Mouse (Mus musculus): Measurements from ENCODE around the gene Pdss2. TPM values are rescaled to one million over a fixed set of nuclear protein-coding genes. Genes with fewer than 3 reads are reported as not detected.

Pdss2 gene
- polyA plus RNA-seq (2011; ENCODE audit: insufficient read depth, insufficient read length, low read depth, missing spikeins), result 12.6 and 13.1 TPM in 2 replicates

- TF ChIP-seq EP300 (IDR thresholded peaks at IDR 0.05; ENCODE audit: insufficient read depth, low read depth, low read length) (peak; percentile 21; the same call in 1 of the 2 replicates), CTCF (IDR thresholded peaks at IDR 0.05; ENCODE audit: low read depth, low read length) (no peak), POLR2A (IDR thresholded peaks at IDR 0.05; ENCODE audit: insufficient read depth, low read length) (peak; percentile 96)
Observed at GRCm38 (mm10) chr10:43220910-43221625, at the start of gene Pdss2. Gene Pdss2 (plus strand): TSS chr10:43221486.

GRCm38 (mm10) chr10:43172066-43172465, 49.2 kb upstream of the Pdss2 start:
- Histone ChIP-seq H3K9ac (ENCODE audit: low read depth, poor library complexity, severe bottlenecking) (no peak overlapping the region), H3K4me3 (ENCODE audit: low read depth, low read length) (no peak overlapping the region), H3K27me3 (ENCODE audit: control insufficient read depth, insufficient read depth, low read length, poor library complexity, severe bottlenecking) (peaks cover 33% of the 10 kb centered on the region), H3K36me3 (ENCODE audit: control insufficient read depth, insufficient read depth, low read length, poor library complexity, severe bottlenecking) (no peaks in the 10 kb centered on the region), H3K4me1 (ENCODE audit: control insufficient read depth, insufficient read depth, low read length) (no peaks in the 10 kb centered on the region), H3K9me3 (replicated peaks; ENCODE audit: control insufficient read depth, insufficient read depth, low read length, poor library complexity, severe bottlenecking) (no peaks in the 10 kb centered on the region), H3K27ac (ENCODE audit: insufficient read depth, low read length) (no peak overlapping the region)
- TF ChIP-seq POLR2A (IDR thresholded peaks at IDR 0.05; ENCODE audit: insufficient read depth, low read length), result no peak

More at GRCm38 (mm10) chr10:43220910-43221625, at the start of gene Pdss2:
- no peaks in the 10 kb centered on the region for H3K9me3 ChIP-seq (replicated peaks; ENCODE audit: control insufficient read depth, insufficient read depth, low read length, poor library complexity, severe bottlenecking)
- no peaks in the 10 kb centered on the region for H3K27me3 ChIP-seq (ENCODE audit: control insufficient read depth, insufficient read depth, low read length, poor library complexity, severe bottlenecking)
- peak within 1 kb of the TSS; percentile 70 for H3K27ac ChIP-seq (ENCODE audit: insufficient read depth, low read length)
- peak within 1 kb of the TSS; percentile 87 for H3K4me3 ChIP-seq (ENCODE audit: low read depth, low read length)
- peak within 1 kb of the TSS; percentile 86 for H3K9ac ChIP-seq (ENCODE audit: low read depth, poor library complexity, severe bottlenecking)
- H3K4me1 ChIP-seq (ENCODE audit: control insufficient read depth, insufficient read depth, low read length), result no peaks in the 10 kb centered on the region
- no peaks in the 10 kb centered on the region for H3K36me3 ChIP-seq (ENCODE audit: control insufficient read depth, insufficient read depth, low read length, poor library complexity, severe bottlenecking)

- no peak overlapping the region for H3K27ac ChIP-seq (ENCODE audit: insufficient read depth, low read length)
- no peaks in the 10 kb centered on the region for H3K9me3 ChIP-seq (replicated peaks; ENCODE audit: control insufficient read depth, insufficient read depth, low read length, poor library complexity, severe bottlenecking)
- H3K36me3 ChIP-seq (ENCODE audit: control insufficient read depth, insufficient read depth, low read length, poor library complexity, severe bottlenecking), result no peaks in the 10 kb centered on the region
- no peak overlapping the region for H3K4me3 ChIP-seq (ENCODE audit: low read depth, low read length)
- TF ChIP-seq EP300 (IDR thresholded peaks at IDR 0.05; ENCODE audit: insufficient read depth, low read depth, low read length) (no peak), CTCF (IDR thresholded peaks at IDR 0.05; ENCODE audit: low read depth, low read length) (no peak), POLR2A (IDR thresholded peaks at IDR 0.05; ENCODE audit: insufficient read depth, low read length) (no peak)
- peak overlapping the region; percentile 79; the same call in 1 of the 2 replicates for H3K9ac ChIP-seq (ENCODE audit: low read depth, poor library complexity, severe bottlenecking)
- no peaks in the 10 kb centered on the region for H3K4me1 ChIP-seq (ENCODE audit: control insufficient read depth, insufficient read depth, low read length)
- H3K27me3 ChIP-seq (ENCODE audit: control insufficient read depth, insufficient read depth, low read length, poor library complexity, severe bottlenecking), result peaks cover 33% of the 10 kb centered on the region
Observed at GRCm38 (mm10) chr10:43172554-43172953, 48.7 kb upstream of the Pdss2 start.

DNA sequence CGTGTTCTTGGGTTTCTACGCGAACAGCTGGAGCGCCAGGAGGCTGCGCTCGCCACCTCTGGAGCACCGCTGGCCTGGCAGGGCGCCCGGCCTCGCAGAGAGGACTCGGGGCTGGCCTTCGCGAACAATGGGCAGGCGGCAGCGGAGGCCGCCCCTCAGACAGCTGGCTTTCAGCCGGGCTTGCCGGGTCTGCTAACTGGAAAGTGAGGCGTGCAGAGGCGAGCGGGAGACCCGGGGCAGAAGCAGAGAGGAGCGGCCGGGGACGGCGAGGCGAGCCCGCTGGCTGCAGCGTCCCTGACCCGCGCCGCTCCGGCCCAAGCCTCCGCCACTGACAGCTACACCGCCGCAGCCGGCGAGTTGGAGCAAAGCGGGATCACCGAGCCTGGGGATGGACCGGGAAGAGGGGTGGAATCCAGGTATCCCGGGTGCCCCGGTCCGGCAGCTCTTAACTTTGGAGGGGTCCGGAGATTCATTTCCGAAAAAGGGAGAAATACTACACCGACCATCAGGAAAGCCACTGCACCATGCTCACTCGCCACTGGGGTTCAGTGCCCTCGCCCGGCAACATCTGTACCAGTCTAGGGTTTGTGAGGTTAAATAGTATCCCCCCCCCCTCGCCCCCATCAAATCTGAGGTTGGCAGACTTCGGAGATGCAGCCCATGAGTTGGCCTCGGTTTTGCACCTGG, 48.0 kb upstream of the Pdss2 start:
- no peak overlapping the region for H3K27ac ChIP-seq (ENCODE audit: insufficient read depth, low read length)
- TF ChIP-seq POLR2A (IDR thresholded peaks at IDR 0.05; ENCODE audit: insufficient read depth, low read length) (no peak), EP300 (IDR thresholded peaks at IDR 0.05; ENCODE audit: insufficient read depth, low read depth, low read length) (no peak), CTCF (IDR thresholded peaks at IDR 0.05; ENCODE audit: low read depth, low read length) (no peak)
- peak overlapping the region; percentile 79 for H3K9ac ChIP-seq (ENCODE audit: low read depth, poor library complexity, severe bottlenecking)
- no peaks in the 10 kb centered on the region for H3K36me3 ChIP-seq (ENCODE audit: control insufficient read depth, insufficient read depth, low read length, poor library complexity, severe bottlenecking)
- no peaks in the 10 kb centered on the region for H3K4me1 ChIP-seq (ENCODE audit: control insufficient read depth, insufficient read depth, low read length)
- peak overlapping the region; percentile 69 for H3K4me3 ChIP-seq (ENCODE audit: low read depth, low read length)
- H3K27me3 ChIP-seq (ENCODE audit: control insufficient read depth, insufficient read depth, low read length, poor library complexity, severe bottlenecking), result peaks cover 33% of the 10 kb centered on the region
- H3K9me3 ChIP-seq (replicated peaks; ENCODE audit: control insufficient read depth, insufficient read depth, low read length, poor library complexity, severe bottlenecking), result no peaks in the 10 kb centered on the region

GRCm38 (mm10) chr10:43173828-43174325, 47.4 kb upstream of the Pdss2 start:
- Histone ChIP-seq H3K4me1 (ENCODE audit: control insufficient read depth, insufficient read depth, low read length) (no peaks in the 10 kb centered on the region), H3K27ac (ENCODE audit: insufficient read depth, low read length) (no peak overlapping the region), H3K27me3 (ENCODE audit: control insufficient read depth, insufficient read depth, low read length, poor library complexity, severe bottlenecking) (peaks cover 33% of the 10 kb centered on the region)

More at GRCm38 (mm10) chr10:43173828-43174325, 47.4 kb upstream of the Pdss2 start:
- TF ChIP-seq POLR2A (IDR thresholded peaks at IDR 0.05; ENCODE audit: insufficient read depth, low read length), result no peak
- no peaks in the 10 kb centered on the region for H3K36me3 ChIP-seq (ENCODE audit: control insufficient read depth, insufficient read depth, low read length, poor library complexity, severe bottlenecking)
- peak overlapping the region; percentile 79 for H3K9ac ChIP-seq (ENCODE audit: low read depth, poor library complexity, severe bottlenecking)
- peak overlapping the region; percentile 69 for H3K4me3 ChIP-seq (ENCODE audit: low read depth, low read length)
- no peaks in the 10 kb centered on the region for H3K9me3 ChIP-seq (replicated peaks; ENCODE audit: control insufficient read depth, insufficient read depth, low read length, poor library complexity, severe bottlenecking)
